Mouse (Mus musculus): ENCODE measurements around the gene AC124108.1. TPM values are rescaled to one million over a fixed set of nuclear protein-coding genes. Genes with fewer than 3 reads are reported as not detected.
"Not testable (repeated sequence)": the region's sequence is repeated elsewhere in the genome, so short reads cannot be mapped to it uniquely, and the experiment has no call there.

The AC124108.1 gene
- total RNA-seq, 2 experiments from 2014 or later = not detected

GRCm38 (mm10) chr1:132153691-132154090, 37.6 kb upstream of the AC124108.1 start:
- peak overlapping the region; percentile 63 for H3K27ac ChIP-seq
- intact Hi-C loops (cut with DNase I) = loop anchor here (1.0 kb wide), 1 partner anchor 28 kb away; no protein-coding TSS in a partner anchor

DNA sequence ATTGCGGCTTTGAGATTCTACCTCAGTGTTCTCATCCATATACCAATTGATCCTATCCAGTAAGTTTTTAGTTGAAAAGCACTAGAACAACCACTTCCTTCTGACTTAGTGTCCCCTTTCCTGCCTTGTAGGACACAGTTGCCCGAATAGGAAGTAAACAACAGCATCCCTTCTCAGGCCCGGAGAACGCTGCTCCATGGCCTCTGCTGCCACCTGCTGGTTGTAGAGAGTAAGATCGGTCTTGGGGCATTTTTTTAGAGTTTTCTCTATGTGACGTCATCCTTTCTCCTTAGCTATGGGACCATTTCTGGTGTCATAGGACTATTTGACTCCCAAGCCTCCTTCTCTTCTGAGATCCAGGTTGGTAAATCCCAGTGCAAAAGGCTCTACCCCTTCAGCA, 35.5 kb upstream of the AC124108.1 start:
- no peak overlapping the region; the same call in 1 of the 2 replicates for H3K27ac ChIP-seq
- H3K4me3 ChIP-seq = no peak overlapping the region
- peak; percentile 82 for DNase-seq
- intact Hi-C loops (cut with DNase I) = loop anchor here (1.0 to 5.0 kb wide), 4 partner anchors 34 to 199 kb away; no protein-coding TSS in a partner anchor
- TF ChIP-seq CTCF (IDR thresholded peaks at IDR 0.05) = peak; percentile 98

More at GRCm38 (mm10) chr1:132153691-132154090, 37.6 kb upstream of the AC124108.1 start:
- no peak for TF ChIP-seq CTCF (IDR thresholded peaks at IDR 0.05)
- no peak for DNase-seq
- H3K4me3 ChIP-seq = no peak overlapping the region

GRCm38 (mm10) chr1:132157016-132157781, 34.1 kb upstream of the AC124108.1 start:
- H3K4me3 ChIP-seq = no peak overlapping the region
- H3K27ac ChIP-seq = peak overlapping the region; percentile 20; the same call in 1 of the 2 replicates
- intact Hi-C loops (cut with DNase I) = loop anchor here (1.0 to 5.0 kb wide), 4 partner anchors 54 to 198 kb away; no protein-coding TSS in a partner anchor
- peak; percentile 90 for DNase-seq
- peak; percentile 99; the same call in 1 of the 2 replicates for TF ChIP-seq CTCF (IDR thresholded peaks at IDR 0.05)

DNA sequence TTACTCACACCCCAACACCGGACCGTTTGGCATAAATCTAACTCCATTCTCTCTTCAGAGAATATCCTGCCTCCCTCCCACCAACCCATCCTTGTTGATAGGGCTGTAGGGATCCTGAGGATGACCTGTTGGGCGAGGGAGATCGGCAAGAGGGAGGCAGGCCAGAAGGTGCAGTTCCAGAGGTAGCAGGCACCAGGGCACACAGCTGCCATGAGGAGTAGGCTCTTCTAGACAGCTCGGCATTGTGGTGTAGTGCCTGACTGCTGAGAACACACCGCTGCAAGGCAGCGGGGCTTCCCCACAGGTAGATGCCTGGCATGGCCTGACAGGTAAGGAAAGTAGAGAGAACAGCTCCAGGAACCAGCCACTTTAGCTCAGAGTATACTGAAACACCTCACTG, 33.4 kb upstream of the AC124108.1 start:
- Histone ChIP-seq H3K27ac (peak overlapping the region; percentile 20; the same call in 1 of the 2 replicates), H3K4me3 (no peak overlapping the region)
- intact Hi-C loops (cut with DNase I) = loop anchor here (1.0 to 5.0 kb wide), 5 partner anchors 53 to 197 kb away; no protein-coding TSS in a partner anchor
- no peak for DNase-seq
- TF ChIP-seq CTCF (IDR thresholded peaks at IDR 0.05) = no peak

DNA sequence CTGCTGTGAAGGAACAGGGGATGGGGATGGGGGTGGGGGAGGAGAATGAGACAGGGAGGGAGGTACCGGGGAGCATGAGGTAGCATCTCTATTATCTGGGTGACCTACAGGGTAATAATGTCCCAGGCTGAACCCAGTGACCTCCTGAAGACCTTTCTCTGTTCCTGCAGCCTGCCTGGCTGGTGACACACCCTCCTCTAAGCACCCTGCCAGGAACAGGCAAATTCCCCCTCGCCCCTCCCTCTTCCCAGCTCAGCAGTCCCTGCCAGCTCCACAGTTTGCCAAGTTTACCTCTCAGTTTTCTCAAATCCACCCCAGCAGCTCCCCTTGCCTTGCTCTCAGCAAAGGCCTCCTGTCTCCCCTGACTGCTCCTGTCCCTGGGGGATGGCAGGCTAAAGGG, 32.5 kb upstream of the AC124108.1 start:
- intact Hi-C loops (cut with DNase I) = loop anchor here (2.0 to 5.0 kb wide), 2 partner anchors 148 to 176 kb away; no protein-coding TSS in a partner anchor
- Histone ChIP-seq H3K27ac (no peak overlapping the region), H3K4me3 (no peak overlapping the region)
- no peak for TF ChIP-seq CTCF (IDR thresholded peaks at IDR 0.05)
- peak; percentile 78 for DNase-seq

DNA sequence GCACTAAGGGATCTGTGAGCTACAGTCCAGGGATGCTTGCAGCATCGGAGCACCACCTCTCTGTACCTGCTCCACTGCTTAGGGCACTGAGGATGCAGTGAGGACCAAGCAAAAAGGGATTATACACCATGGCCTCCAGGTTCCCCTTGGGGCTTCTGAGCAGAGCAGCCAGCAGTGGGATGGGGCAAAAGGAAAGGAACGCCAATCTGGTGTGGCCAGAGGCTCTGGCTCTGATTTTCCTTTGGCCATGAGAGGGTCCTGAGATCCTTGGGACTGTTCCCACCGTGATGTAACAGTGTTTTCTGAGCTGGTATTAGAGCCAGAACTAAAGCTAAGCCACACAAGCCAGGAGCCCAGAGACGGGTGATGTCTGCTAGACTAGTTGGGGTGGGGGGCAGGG, 31.6 kb upstream of the AC124108.1 start:
- H3K27ac ChIP-seq = no peak overlapping the region
- H3K4me3 ChIP-seq = no peak overlapping the region
- TF ChIP-seq CTCF (IDR thresholded peaks at IDR 0.05) = no peak
- DNase-seq = no peak
- intact Hi-C loops (cut with DNase I) = loop anchor here (2.0 to 5.0 kb wide), 2 partner anchors 147 to 177 kb away; no protein-coding TSS in a partner anchor

GRCm38 (mm10) chr1:132161211-132161880, 29.9 kb upstream of the AC124108.1 start:
- no peak for TF ChIP-seq CTCF (IDR thresholded peaks at IDR 0.05)
- Histone ChIP-seq H3K4me3 (no peak overlapping the region), H3K27ac (no peak overlapping the region)
- no peak for DNase-seq
- intact Hi-C loops (cut with DNase I) = no loop called here

- TF ChIP-seq CTCF (IDR thresholded peaks at IDR 0.05) = peak; percentile 13; the same call in 1 of the 2 replicates
- intact Hi-C loops (cut with DNase I); H3K27ac ChIP-seq; DNase-seq; H3K4me3 ChIP-seq: not testable (repeated sequence)
These were observed 28.6 kb upstream of the AC124108.1 start for GRCm38 (mm10) chr1:132162618-132163017.

DNA sequence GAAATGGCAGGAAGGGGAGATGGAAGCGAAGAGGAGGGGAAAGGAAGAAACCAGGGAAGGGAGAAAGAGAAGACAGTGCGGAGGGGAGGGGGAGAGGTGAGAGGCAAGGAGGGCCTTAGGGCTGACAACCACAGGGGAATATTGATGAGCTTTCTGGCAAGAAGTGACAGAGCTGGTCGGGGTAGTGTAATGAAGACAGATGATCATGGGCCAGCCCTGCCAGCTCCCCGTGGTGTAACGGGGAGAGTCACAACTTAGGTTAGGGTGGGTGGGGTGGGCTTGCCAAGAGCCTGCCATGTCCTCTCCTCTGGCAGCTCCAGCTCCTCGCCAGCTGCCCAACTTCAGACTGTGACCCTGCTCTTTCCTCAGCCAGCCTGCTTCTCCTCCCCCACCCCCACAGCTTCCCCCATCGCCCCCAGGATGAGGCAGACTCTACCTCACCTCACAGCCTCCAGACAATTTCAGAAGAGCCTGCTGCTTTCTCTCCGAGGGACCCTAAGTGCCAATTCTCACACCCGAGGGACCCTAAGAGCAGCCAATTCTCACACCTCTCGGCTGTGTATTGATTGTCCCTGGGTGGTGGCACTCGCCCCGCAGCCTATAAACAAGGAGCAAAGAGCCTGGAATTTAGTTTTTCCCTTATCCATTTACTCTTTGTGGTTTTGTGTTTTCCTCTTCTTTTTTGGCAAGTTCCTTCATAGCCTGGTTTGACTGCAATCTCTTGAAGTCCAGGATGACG, 26.3 kb upstream of the AC124108.1 start:
- Histone ChIP-seq H3K27ac (no peak overlapping the region), H3K4me3 (no peak overlapping the region)
- no peak for DNase-seq
- intact Hi-C loops (cut with DNase I) = loop anchor here (2.0 kb wide), 1 partner anchor 46 kb away; no protein-coding TSS in a partner anchor
- TF ChIP-seq CTCF (IDR thresholded peaks at IDR 0.05) = no peak

- no peak overlapping the region for H3K4me3 ChIP-seq
- intact Hi-C loops (cut with DNase I) = loop anchor here (2.0 kb wide), 1 partner anchor 45 kb away; no protein-coding TSS in a partner anchor
- no peak for DNase-seq
- peak; percentile 65 for TF ChIP-seq CTCF (IDR thresholded peaks at IDR 0.05)
- H3K27ac ChIP-seq = no peak overlapping the region
These were observed 25.4 kb upstream of the AC124108.1 start for GRCm38 (mm10) chr1:132165859-132166258.

GRCm38 (mm10) chr1:132168115-132168767, 23.0 kb upstream of the AC124108.1 start:
- DNase-seq = no peak

More at GRCm38 (mm10) chr1:132168115-132168767, 23.0 kb upstream of the AC124108.1 start:
- no peak for TF ChIP-seq CTCF (IDR thresholded peaks at IDR 0.05)
- H3K27ac ChIP-seq = no peak overlapping the region
- peak overlapping the region; percentile 35 for H3K4me3 ChIP-seq
- intact Hi-C loops (cut with DNase I) = no loop called here
